Mouse (Mus musculus) intestine, embryonic 14.5 days (tissue): Measurements from ENCODE around the gene Chpf2. TPM values are rescaled to one million over a fixed set of nuclear protein-coding genes. Genes with fewer than 3 reads are reported as not detected.

Experiments used
- ATAC-seq: fragments of 200-750 bp; cut with Nextera tagmentation; replicated peaks from 2 replicates; pipeline ENCODE4 v1.8.0; 2017; ENCODE audit warnings: low read depth, moderate number of reproducible peaks, moderate TSS enrichment, moderate library complexity; ENCODE audit not compliant: low FRiP score, low TSS enrichment
- DNase-seq: peaks from one replicate; pipeline ENCODE4 v3.0.0-alpha.2; 2018; ENCODE audit warnings: low spot score
- H3K27ac ChIP-seq: fragments of 300-500 bp; sonication (generic); 2 replicates; pipeline ENCODE4 v1.5.1; 2014; ENCODE audit warnings: low read depth, mild to moderate bottlenecking, control low read depth
- H3K27me3 ChIP-seq: fragments of 300-500 bp; sonication (generic); replicated peaks from 2 replicates; pipeline ENCODE4 v1.6.1; 2014; ENCODE audit warnings: low read length, control low read depth; ENCODE audit not compliant: control insufficient read depth, insufficient read depth
- H3K36me3 ChIP-seq: fragments of 300-500 bp; sonication (generic); 2 replicates; pipeline ENCODE4 v1.6.1; 2014; ENCODE audit warnings: low read length, control low read depth; ENCODE audit not compliant: control insufficient read depth, insufficient read depth
- H3K4me1 ChIP-seq: fragments of 300-500 bp; sonication (generic); replicated peaks from 2 replicates; pipeline ENCODE4 v1.6.1; 2014; ENCODE audit warnings: low read length, control low read depth, mixed read lengths; ENCODE audit not compliant: control insufficient read depth, insufficient read depth
- H3K4me2 ChIP-seq: fragments of 300-500 bp; sonication (generic); 2 replicates; pipeline ENCODE4 v1.6.1; 2014; ENCODE audit warnings: low read length
- H3K4me3 ChIP-seq: fragments of 300-500 bp; sonication (generic); 2 replicates; pipeline ENCODE4 v1.5.1; 2014; ENCODE audit warnings: low read depth, low read length, control low read depth, mixed read lengths
- H3K9ac ChIP-seq: fragments of 300-500 bp; sonication (generic); 2 replicates; pipeline ENCODE4 v1.6.1; 2014; ENCODE audit warnings: mild to moderate bottlenecking, low read length
- H3K9me3 ChIP-seq: fragments of 300-500 bp; sonication (generic); 2 replicates; pipeline ENCODE4 v1.6.1; 2016; ENCODE audit warnings: low read length, control low read depth; ENCODE audit not compliant: control insufficient read depth
- WGBS: fragments of 180-500 bp; shearing (Covaris S2); extraction: QIAGEN DNeasy Blood & Tissue Kit; methylation state at CpG from one replicate; pipeline ENCODE4 v1.1.7; 2014; 5-methylcytosine and 5-hydroxymethylcytosine counted together
- polyA plus RNA-seq: library from polyadenylated mRNA; unstranded; fragments of >200 nt; fragmentation: Nextera tagmentation; extraction: Ambion mirVana; gene quantifications from 2 replicates; pipeline ENCODE4 v1.2.1, GENCODE M21; 2014

Gene Chpf2
- polyA plus RNA-seq, 1 experiment from 2014 or later = 10.6 TPM

- Histone ChIP-seq H3K4me2 (peak overlapping the region; percentile 76), H3K27me3 (no peaks in the 10 kb centered on the region), H3K9ac (peak overlapping the region; percentile 70; the same call in 1 of the 2 replicates), H3K4me3 (no peak overlapping the region), H3K4me1 (peaks cover 37% of the 10 kb centered on the region), H3K27ac (peak overlapping the region; percentile 90), H3K36me3 (no peaks in the 10 kb centered on the region), H3K9me3 (no peaks in the 10 kb centered on the region)
- ATAC-seq (no peak), DNase-seq (no peak)
- WGBS = 35% methylated on average over 14 of the region's 14 CpGs
Measured at GRCm38 (mm10) chr5:24605980-24606665, 19.6 kb downstream of the Chpf2 start.

GRCm38 (mm10) chr5:24609388-24609787 lies 22.8 kb downstream of the Chpf2 start:
- Histone ChIP-seq H3K36me3 (no peaks in the 10 kb centered on the region), H3K4me2 (no peak overlapping the region), H3K27me3 (no peaks in the 10 kb centered on the region), H3K9me3 (no peaks in the 10 kb centered on the region), H3K27ac (no peak overlapping the region), H3K4me1 (peaks cover 17% of the 10 kb centered on the region), H3K4me3 (no peak overlapping the region), H3K9ac (no peak overlapping the region)
- ATAC-seq (no peak), DNase-seq (no peak)
- WGBS = 27% methylated on average over 5 of the region's 5 CpGs

- Histone ChIP-seq H3K27me3 (no peaks in the 10 kb centered on the region), H3K4me2 (no peak overlapping the region), H3K9me3 (no peaks in the 10 kb centered on the region), H3K4me3 (no peak overlapping the region), H3K9ac (no peak overlapping the region), H3K4me1 (peaks cover 2% of the 10 kb centered on the region; the same call in 1 of the 2 replicates), H3K27ac (no peak overlapping the region), H3K36me3 (no peaks in the 10 kb centered on the region)
- DNase-seq = no peak
- WGBS = 72% methylated on average over 7 of the region's 7 CpGs
- ATAC-seq = no peak
Measured at GRCm38 (mm10) chr5:24611366-24612301, 25.1 kb downstream of the Chpf2 start.

GRCm38 (mm10) chr5:24612302-24612649 lies 25.7 kb downstream of the Chpf2 start:
- no peaks in the 10 kb centered on the region for H3K4me1 ChIP-seq
- no peak overlapping the region for H3K9ac ChIP-seq
- DNase-seq (no peak), ATAC-seq (no peak)
- 78% methylated on average over 5 of the region's 5 CpGs for WGBS
- no peak overlapping the region for H3K27ac ChIP-seq
- H3K9me3 ChIP-seq = no peaks in the 10 kb centered on the region
- no peaks in the 10 kb centered on the region for H3K36me3 ChIP-seq
- no peaks in the 10 kb centered on the region for H3K27me3 ChIP-seq
- no peak overlapping the region for H3K4me3 ChIP-seq
- no peak overlapping the region for H3K4me2 ChIP-seq

- H3K36me3 ChIP-seq = no peaks in the 10 kb centered on the region
Measured at GRCm38 (mm10) chr5:24615097-24615496, 28.6 kb downstream of the Chpf2 start.

GRCm38 (mm10) chr5:24618921-24619320 lies 32.4 kb downstream of the Chpf2 start:
- ATAC-seq (no peak), DNase-seq (no peak)
- no peaks in the 10 kb centered on the region for H3K4me1 ChIP-seq
- no peaks in the 10 kb centered on the region for H3K36me3 ChIP-seq
- no peaks in the 10 kb centered on the region for H3K9me3 ChIP-seq
- no peak overlapping the region for H3K27ac ChIP-seq
- peaks cover 10% of the 10 kb centered on the region for H3K27me3 ChIP-seq
- 77% methylated on average over 3 of the region's 3 CpGs for WGBS
- no peak overlapping the region for H3K4me2 ChIP-seq
- no peak overlapping the region for H3K4me3 ChIP-seq
- no peak overlapping the region for H3K9ac ChIP-seq

More at GRCm38 (mm10) chr5:24615097-24615496, 28.6 kb downstream of the Chpf2 start:
- H3K4me2 ChIP-seq = no peak overlapping the region
- ATAC-seq = no peak
- H3K9me3 ChIP-seq = no peaks in the 10 kb centered on the region
- no peak overlapping the region for H3K4me3 ChIP-seq
- DNase-seq = no peak
- no peaks in the 10 kb centered on the region for H3K27me3 ChIP-seq
- 67% methylated on average over 6 of the region's 6 CpGs for WGBS
- H3K4me1 ChIP-seq = no peaks in the 10 kb centered on the region
- no peak overlapping the region for H3K9ac ChIP-seq
- no peak overlapping the region for H3K27ac ChIP-seq

GRCm38 (mm10) chr5:24620116-24620515 lies 33.6 kb downstream of the Chpf2 start:
- Histone ChIP-seq H3K9ac (no peak overlapping the region), H3K27ac (no peak overlapping the region), H3K36me3 (no peaks in the 10 kb centered on the region), H3K4me1 (no peaks in the 10 kb centered on the region; the same call in 1 of the 2 replicates), H3K4me2 (no peak overlapping the region), H3K27me3 (peaks cover 16% of the 10 kb centered on the region), H3K9me3 (no peaks in the 10 kb centered on the region), H3K4me3 (no peak overlapping the region)
- no peak for DNase-seq
- 61% methylated on average over 8 of the region's 8 CpGs for WGBS
- no peak for ATAC-seq

GRCm38 (mm10) chr5:24620626-24621025 lies 34.1 kb downstream of the Chpf2 start:
- H3K4me2 ChIP-seq = no peak overlapping the region
- H3K27me3 ChIP-seq = peaks cover 16% of the 10 kb centered on the region
- no peaks in the 10 kb centered on the region for H3K9me3 ChIP-seq
- no peaks in the 10 kb centered on the region for H3K36me3 ChIP-seq
- H3K9ac ChIP-seq = no peak overlapping the region
- H3K4me3 ChIP-seq = no peak overlapping the region
- DNase-seq = no peak
- H3K4me1 ChIP-seq = no peaks in the 10 kb centered on the region; the same call in 1 of the 2 replicates
- H3K27ac ChIP-seq = no peak overlapping the region
- WGBS = 72% methylated on average over 8 of the region's 8 CpGs
- ATAC-seq = no peak
